Mouse (Mus musculus) megakaryocyte progenitor cell, adult 5-6 weeks (primary cell): ENCODE data around the gene Zbtb39. TPM values are rescaled to one million over a fixed set of nuclear protein-coding genes. Genes with fewer than 3 reads are reported as not detected.
"Not testable (repeated sequence)": the region's sequence is repeated elsewhere in the genome, so short reads cannot be mapped to it uniquely, and the experiment has no call there.

Source experiments
- ATAC-seq: replicated peaks from 2 replicates; pipeline ENCODE4 v1.8.0; 2016; ENCODE audit warnings: mild to moderate bottlenecking, moderate TSS enrichment, inconsistent platforms; ENCODE audit not compliant: poor library complexity
- total RNA-seq, 2 experiments: library from RNA; stranded (forward) in 1 of 2; stranded (reverse) in 1 of 2; fragments of 157-497, 149-512 nt in 1 of 2; fragments of 200-1000 nt in 1 of 2; gene quantifications; 2 replicates each; pipeline versions ENCODE4 v1.2.3 to v1.2.4; 2015 to 2017

Gene Zbtb39
- total RNA-seq, 2 experiments from 2014 or later: 2.0 to 4.7 TPM

DNA sequence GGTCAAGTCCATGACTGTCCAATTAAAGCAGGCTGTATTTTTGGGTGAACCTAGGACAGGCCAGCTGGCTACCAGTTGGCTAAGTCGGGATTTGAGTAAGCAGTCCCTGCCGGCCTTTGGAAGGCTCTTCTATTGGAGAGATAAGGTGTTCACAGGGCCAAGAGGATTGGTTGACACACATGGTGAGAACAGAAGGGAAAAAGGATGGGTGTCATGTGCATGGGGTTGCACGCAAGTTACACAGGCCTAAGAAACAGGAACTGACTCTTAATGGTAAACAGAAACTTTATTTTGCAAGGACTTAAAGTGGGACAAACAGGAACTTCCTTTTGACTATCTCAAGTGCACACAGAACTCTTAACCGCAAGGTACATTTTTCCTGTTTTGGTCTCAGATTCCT is 2.4 kb upstream of the Zbtb39 start:
- peak; percentile 43 for ATAC-seq

DNA sequence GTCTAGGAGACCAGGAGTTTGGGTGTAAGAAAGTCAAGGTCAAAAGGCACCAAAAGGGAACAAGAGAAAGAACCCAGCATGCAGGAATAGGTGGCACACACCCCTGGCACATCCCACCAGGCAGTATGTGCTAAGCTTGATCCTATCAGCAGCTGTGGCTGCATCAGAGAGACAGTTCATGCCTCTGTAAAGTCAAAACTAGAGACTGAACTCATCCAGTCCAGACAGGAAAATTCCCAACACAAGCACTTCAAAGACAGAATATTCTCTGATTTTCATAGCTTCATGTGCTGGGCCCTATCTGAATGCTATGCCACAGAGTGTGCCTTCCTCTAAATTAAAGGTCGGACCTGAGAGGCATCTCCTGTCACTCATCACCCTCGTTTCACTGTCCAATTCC is 1.8 kb upstream of the Zbtb39 start:
- ATAC-seq: no peak

DNA sequence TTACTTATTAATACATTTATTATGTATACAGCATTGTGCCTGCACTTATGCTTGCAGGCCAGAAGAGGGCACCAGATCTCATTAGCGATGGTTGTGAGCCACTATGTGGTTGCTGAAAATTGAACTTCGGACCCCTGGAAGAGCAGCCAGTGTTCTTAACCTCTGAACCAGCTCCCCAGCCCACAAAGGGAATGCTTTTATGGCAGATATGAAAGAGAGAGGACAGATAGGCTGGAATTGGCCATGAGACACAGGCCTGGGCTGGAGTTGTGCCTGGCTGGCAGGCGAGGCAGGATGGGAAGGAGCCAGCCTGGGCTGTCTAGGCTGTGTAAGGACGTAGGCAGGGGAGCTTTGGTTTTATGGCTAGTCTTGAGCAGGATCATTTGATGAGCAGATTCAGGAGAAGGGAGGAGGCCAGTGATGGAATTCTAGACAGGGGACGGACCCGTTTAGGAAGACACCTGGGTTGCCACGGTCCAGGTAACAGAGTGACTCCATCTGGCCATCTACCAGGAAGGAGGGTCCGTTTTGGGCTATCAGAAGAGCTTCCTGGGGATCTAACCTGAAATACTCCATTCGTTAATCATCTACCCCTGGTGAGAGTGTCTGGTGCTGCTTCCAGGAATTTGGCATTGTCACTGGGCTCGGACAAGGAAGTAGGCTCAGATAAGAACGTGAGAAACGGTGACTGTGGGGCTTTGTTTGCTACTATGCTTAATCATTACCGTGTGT is 1.0 kb upstream of the Zbtb39 start:
- ATAC-seq: no peak

DNA sequence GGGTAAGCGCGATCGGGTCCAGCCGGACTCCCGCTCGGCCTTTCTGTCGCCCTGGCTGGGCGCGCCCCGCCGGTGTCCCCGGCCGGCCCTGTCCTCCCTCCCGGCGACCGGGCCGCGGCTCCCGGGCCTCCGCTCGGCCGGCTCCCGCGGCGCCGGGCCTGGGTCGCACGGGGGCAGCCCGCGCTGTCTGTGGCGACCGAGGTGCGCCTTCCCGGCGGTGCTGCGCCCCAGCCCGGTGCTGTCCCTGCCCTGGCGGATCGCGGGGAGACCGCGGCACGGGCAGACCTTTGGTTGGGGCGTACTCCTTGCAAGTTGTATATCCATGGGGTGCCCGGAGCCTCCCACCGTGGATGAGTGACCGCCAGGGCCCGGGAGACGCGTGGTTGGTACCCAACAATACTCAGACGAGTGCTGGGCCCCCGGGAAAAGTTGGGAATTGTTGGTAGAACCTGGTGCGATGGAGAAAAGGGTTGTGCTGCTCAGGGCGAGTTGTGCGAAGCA is 373 bp downstream of the Zbtb39 start:
- ATAC-seq: peak; percentile 11; the same call in 1 of the 2 replicates

DNA sequence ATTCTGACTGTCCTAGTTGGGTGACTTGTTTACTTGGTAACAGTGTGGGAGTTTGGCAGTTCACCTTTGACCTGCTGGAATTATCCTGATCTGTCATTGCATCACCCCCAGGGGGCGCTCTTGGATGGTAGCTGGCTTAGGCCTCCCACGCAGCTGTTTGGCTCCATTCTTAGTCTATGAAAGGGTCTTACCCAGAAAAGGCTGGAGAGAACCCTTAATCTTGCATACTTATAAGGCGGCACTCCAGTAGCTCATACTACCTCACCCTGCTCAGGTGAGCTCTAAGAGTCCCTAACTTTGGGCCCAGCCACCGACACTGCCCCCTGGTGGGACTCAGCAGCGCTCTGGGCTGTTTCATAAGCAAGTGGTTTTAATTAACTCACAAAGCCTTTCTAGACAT is 5.3 kb downstream of the Zbtb39 start:
- peak; percentile 62 for ATAC-seq

DNA sequence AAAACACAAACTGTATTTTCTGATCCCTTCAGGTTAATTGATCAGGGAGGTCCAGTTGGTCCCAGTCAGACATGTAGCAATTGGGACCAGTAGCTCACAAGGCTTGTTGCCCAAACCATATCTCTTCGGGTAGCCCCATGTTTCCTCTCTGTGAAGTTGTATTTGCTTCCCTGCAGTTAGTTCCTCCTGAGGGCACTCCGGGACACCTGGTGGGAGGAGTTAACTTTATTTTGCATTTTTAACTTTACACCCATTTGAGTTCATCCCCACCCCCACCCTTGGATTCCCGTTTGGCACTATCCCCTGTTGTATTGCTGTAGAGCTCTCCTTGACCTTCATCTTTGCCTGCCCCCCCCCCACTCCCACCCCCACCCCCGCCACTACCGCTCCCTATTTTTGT is 6.5 kb downstream of the Zbtb39 start:
- ATAC-seq: 0 out of 2 replicates have a peak, but pooled peaks have one; percentile 21

DNA sequence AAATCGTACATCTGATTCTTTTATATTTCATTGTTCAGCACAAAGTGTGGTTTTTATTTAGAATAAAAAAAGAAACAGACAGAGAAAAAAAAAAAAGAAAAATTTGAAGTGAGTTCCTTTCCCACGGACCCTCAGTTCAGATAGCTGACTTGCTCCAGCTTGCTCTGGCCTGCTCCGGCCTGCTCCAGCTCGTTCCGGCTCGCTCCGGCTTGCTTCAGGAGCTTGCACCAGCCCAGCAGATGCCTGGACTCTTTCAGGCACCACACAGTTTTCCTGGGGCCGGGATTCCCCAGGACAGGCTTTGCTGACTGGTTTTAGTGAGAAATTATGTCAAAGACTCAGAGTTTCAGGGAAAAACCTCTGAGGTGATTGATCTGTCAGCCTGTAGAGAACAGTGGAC is 7.9 kb downstream of the Zbtb39 start:
- no peak for ATAC-seq

DNA sequence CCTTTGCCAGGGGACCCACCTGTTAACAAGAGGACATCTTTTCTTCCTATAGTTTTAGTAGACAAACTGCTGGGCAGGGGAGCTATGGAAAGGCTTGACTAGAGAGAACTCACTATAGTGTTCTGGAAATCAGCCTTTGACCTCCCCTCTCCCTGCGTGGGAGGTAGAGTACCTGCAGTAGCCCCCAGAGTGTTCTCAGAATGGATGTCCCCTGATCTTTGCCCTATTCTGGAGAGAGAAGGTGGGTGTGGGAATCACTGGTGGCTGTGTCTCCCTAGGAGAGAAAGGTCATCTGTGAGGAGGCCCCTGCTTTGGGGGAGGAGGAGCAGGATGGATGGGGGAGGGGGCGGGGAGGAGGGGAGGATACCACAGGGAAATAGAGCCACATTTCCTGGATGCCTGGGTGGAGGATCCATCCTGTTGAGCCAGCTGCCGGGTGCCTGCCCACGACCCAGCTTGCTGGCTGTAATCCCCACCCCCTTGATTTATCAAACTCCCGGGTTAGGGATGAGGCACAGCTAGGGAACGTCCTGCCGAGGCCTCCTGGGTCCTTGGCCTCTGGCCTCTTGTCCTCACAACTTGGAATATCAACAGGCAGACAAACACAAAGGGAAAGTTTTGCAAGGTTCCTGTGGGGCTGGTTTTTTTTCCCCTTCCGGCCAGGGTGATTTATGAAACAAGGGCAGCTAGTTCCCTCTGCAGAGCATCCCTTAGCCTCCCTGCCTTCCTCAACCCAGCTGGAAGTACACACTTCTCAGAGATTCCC is 9.7 kb downstream of the Zbtb39 start:
- 0 out of 2 replicates have a peak, but pooled peaks have one; percentile 8 for ATAC-seq

DNA sequence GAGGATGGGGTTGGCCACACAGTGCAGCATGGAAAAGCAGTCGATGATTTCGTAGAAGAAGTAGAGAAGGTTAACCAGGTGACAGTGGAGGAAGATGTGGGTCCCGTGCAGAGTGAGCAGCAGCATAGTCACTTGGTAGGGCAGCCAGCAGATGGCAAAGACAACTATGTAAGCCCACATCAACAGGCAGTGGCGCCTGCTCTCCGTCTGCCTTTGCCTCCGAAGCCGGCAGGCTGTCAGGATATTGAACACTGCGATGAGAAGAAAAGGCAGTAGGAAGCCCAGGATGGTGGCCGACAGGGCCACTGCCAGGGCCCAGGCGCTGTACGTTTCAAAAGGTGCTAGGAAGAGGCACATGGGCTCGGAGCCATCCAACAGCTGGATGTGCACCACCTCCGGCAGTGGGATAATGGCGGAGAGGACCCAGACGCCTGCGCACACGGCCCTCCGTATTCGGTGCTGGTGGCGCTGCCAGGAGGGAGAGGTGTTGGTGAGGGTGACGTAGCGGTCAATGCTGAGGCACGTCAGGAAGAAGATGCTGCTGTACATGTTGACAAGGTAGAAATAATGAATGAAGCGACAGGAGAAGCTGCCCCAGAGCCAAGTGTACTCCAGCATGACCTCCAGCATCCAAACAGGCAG is 10.9 kb downstream of the Zbtb39 start:
- no peak for ATAC-seq

DNA sequence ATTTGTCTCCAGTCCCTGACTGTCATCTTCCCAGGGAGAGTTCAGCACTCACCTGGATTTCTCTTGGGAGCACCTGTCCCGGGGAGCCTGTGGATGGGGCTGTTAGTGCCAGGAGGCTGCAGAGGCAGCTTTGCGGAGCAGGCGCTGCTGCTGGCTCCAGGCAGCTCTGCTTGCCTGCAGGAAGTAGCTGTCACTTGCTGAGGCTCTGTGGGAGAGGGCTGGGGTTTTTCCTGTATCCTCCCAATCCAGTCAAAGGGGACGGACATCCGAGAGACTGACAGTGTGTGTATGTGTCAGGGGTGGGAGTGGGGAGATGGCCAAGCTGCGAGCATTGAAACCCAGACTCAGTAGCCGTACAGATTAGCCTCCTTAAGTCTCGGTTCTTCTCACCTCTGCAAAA is 12.2 kb downstream of the Zbtb39 start, which contains the start of gene Gpr182:
Gpr182 (minus strand) TSS at position 185 of the 400 bp plus-strand sequence.
- no peak for ATAC-seq

DNA sequence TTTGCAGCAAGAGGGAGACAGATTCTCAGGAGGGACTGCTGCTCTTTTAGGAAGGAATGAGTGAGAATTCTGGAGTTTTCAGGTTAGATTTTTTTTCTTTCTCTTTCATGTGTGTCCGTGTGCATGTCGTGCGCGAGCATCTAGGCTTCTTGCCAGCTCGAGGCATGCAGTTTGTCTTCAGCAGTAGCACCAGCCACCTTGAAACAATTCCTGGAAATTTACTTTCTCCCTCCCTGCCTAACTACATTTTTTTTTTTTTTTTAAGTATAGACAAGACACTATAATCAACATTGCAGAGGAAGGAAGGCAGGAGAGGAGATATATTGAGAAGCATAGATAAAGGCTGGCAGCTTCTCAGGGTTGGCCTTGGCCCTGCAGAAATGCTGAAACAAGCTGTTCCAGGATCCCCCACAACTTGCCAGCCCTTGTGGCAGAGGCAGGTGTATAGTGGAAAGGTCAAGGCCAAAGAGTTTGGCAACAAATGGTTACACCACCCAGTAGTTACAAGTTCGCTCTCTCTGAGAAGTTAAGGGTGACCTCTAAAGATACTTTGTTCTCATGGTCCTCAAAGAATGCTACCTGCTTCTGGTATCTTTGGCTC is 15.3 kb downstream of the Zbtb39 start:
- ATAC-seq: 0 out of 2 replicates have a peak, but pooled peaks have one; percentile 6

DNA sequence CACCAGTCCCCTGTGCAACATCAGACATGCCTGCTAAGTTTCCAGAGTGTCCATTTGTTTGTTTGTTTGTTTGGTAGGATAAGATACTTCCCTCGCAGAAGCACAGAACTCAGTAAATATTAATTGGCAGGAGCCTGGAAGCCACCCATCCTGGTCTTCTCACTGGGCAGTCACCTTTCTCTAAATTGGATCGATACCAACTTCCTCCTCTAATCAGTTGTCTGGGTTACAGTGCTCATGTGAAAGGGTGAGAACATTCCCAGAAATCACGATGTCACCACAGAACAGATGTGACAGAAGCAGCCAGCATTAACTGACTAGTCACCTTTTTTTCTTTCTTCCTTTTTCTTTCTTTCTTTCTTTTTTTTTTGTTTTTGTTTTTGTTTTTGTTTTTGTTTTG is 15.9 kb downstream of the Zbtb39 start:
- ATAC-seq: no peak

DNA sequence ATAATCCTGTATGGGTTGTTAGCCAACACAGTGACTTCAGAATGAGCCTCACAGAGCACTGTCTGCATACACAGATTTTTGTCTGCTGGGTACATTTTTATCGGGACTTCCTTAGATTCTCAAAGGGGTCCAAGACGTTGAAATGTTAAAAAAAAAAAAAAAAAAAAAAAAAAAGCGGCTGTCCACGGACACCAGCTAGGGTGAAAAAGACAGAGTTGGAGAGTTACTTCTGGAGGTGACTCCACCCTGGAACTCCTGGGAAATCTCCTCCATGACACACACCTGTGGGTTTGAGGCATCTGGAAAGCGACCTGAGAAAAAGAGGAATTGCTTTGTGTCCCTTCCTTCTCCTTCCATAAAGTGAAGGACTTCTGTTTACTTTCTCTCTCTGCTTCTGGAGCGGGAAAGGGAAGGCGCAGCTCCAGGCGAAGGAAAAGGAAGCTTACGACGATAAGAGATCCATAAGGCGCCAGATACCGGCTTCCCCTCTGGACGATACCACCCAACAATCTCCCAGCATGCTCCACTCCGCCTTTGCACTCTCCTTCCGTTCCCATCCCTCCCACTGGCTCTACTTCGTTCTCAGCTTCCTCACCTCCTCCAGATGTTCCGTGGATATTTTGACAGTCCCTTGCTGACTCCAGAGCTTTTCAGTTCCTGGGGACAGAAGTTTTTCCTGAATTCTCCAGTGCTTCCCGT is 16.6 kb downstream of the Zbtb39 start:
- ATAC-seq: 0 out of 2 replicates have a peak, but pooled peaks have one; percentile 45

DNA sequence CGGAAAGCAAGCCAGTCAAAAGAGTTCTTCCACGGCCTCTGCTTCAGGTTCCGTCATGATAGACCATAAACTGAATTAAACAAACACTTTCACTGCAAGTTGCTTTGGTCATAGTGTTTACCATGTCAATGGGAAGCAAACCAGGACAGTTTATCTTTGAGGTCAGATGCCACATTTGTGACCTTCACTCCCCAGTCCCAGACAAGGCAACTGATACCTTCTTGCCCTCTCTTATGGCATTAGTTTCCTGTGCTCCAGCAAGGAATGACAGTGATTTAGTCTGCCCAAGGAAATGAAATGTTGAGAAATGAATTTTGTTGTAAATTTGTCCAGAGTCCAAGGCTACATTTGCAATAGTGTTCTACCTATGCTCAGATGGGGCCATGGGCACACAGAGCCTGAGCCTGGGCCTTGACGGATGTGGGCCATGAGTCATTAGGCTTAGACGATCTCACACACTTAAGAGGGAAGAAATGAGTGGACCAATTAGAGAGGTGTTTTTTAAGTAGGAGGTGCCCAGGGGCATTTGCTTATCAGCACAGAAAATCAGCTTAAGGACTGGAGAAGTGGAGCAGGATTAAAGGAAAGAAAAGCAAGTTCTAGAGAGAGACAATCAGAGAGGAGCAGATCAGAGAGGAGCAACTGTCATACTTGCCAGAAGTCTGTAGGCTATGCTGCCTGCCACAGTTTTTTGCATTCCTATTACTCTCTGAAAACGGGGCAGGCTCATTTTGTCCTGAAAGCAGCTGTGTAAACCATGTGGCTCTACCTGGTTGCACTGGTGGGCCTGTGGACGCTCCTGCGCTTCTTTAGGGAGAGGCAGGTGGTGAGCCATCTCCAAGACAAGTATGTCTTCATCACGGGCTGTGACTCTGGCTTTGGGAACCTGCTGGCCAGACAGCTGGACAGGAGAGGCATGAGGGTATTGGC is 20.1 kb downstream of the Zbtb39 start, which contains the start of the genes Rdh1 and Rdh16f1:
Rdh1 (plus strand) TSS at position 541 of the 930 bp plus-strand sequence.
Rdh16f1 (plus strand) TSS at position 607 of the 930 bp plus-strand sequence.
- no peak for ATAC-seq

DNA sequence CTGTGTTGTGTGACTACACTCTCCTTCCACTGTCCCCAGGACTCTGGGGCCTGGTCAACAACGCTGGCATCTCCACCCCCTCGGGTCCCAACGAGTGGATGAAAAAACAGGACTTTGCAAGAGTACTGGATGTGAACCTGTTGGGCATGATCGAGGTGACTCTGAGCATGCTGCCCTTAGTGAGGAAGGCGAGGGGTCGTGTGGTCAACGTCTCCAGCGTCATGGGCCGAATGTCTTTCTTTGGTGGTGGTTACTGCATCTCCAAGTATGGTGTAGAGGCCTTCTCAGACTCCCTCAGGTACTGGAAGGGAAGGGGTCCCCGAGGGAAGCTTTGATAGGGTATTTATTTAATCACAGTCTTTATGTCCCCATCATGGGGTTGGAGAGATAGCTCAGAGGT is 23.6 kb downstream of the Zbtb39 start:
- not testable (repeated sequence) for ATAC-seq

DNA sequence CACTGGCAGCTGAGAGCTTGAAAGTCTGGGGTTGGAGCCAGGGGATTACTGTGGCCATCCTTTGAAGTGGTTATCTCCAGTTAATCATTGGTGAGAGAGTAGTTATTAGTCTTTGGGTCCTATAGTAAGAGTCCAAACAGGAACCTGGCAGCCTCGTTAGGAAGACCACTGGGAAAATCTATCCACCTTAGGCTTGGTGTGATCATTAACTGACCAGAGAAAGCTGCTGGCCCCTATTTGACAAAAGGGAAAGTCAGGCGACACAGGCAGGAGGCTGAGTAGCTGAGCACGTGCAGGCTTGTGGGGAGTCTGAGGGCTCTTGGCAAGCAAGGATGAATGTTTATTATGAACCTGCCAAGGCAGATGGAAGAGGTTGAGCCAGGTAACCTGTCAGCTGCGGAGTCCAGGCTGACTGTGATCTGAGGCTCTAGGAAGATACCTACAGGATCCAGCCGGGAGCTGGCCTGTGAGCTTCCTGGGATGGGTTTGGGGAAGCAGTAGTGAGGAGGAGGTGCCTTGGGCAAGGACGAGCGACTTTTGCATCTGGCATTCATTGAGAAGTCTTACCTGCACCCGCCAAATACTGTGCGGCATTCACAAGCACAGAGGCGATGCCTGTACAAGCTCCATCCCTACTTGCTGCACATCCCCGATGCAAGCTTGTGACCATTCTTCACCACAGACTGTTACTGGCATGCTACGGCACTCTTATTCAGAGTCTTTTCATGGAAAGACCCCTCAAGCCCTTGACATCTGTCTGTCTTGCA is 24.8 kb downstream of the Zbtb39 start:
- no peak for ATAC-seq

DNA sequence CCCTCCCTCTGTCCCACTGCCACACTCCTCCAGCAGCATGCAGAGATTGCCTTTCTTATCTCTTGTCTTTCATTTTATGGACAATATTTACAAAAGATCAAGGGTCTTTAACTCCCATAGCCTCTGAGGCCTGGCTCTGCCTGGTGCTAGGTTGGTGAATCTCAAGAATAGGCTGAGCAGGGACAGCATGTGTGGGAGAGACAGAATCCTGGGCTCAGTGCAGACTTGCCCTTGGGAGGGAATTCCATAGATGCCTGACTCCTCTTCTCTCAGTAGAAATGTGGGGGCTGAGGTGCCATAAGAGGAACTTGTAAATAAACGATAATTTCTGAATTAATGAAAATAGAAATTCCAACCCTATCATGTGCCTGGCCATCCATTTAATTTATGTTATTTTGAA is 27.2 kb downstream of the Zbtb39 start:
- no peak for ATAC-seq

DNA sequence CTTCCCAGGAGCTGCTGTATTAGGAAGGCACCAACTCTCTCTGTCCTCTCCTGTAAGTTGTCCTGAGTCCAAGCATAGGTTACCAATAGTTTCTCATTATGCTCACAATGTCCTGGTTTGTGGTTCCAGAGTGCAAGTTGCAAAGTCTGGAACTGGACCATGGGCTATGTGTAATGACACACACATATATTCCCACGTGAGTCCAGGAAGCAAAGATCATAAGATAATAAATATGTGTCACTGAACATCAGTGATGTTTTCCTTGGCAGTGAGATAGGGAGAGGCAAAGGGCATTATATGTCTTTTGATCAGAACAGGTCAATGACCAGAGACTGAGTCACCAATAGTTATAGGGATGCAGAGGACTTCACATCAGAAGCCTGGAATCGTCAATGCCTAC is 36.7 kb downstream of the Zbtb39 start, which contains the start of gene Rdh9:
Rdh9 (plus strand) TSS at position 376 of the 400 bp plus-strand sequence.
- no peak for ATAC-seq
